Mouse (Mus musculus) neural tube, embryonic 11.5 days (tissue): ENCODE measurements at regions not wholly inside any gene's neighbourhood (a gene's known extent, or its start where the extent isn't known, plus 50 kb on each side); places are given as distances from the start of the nearest gene placed in this dataset.
A peak's percentile ranks its signal among the peaks of the same experiment; 100 is the strongest.

ENCODE experiments used
- ATAC-seq: fragments of 200-750 bp; cut with Nextera tagmentation; 2 replicates; pipeline ENCODE4 v1.8.0; 2017; ENCODE audit warnings: moderate number of reproducible peaks, mild to moderate bottlenecking, moderate TSS enrichment, moderate library complexity; ENCODE audit not compliant: insufficient read depth, low FRiP score, low TSS enrichment
- DNase-seq: peaks from one replicate; pipeline ENCODE4 v3.0.0-alpha.2; 2015; ENCODE audit warnings: low spot score
- H3K27ac ChIP-seq: fragments of 300-500 bp; sonication (generic); 2 replicates; pipeline ENCODE4 v1.5.1; 2014; ENCODE audit warnings: low read depth, mild to moderate bottlenecking, low read length
- H3K27me3 ChIP-seq: fragments of 300-500 bp; sonication (generic); 2 replicates; pipeline ENCODE4 v1.6.1; 2014; ENCODE audit warnings: mild to moderate bottlenecking, low read length, mixed read lengths; ENCODE audit not compliant: control insufficient read depth, insufficient read depth
- H3K36me3 ChIP-seq: fragments of 300-500 bp; sonication (generic); 2 replicates; pipeline ENCODE4 v1.6.1; 2014; ENCODE audit warnings: mild to moderate bottlenecking, low read length, moderate library complexity, mixed read lengths; ENCODE audit not compliant: control insufficient read depth, insufficient read depth
- H3K4me1 ChIP-seq: fragments of 300-500 bp; sonication (generic); 2 replicates; pipeline ENCODE4 v1.6.1; 2014; ENCODE audit warnings: low read length, mixed read lengths; ENCODE audit not compliant: control insufficient read depth, insufficient read depth
- H3K4me2 ChIP-seq: fragments of 300-500 bp; sonication (generic); 2 replicates; pipeline ENCODE4 v1.6.1; 2014; ENCODE audit warnings: low read depth, mild to moderate bottlenecking, moderate library complexity
- H3K4me3 ChIP-seq: fragments of 300-500 bp; sonication (generic); 2 replicates; pipeline ENCODE4 v1.5.1; 2014; ENCODE audit warnings: low read depth, low read length
- H3K9ac ChIP-seq: fragments of 300-500 bp; sonication (generic); 2 replicates; pipeline ENCODE4 v1.6.1; 2014; ENCODE audit warnings: mild to moderate bottlenecking, low read length
- H3K9me3 ChIP-seq: fragments of 300-500 bp; sonication (generic); 2 replicates; pipeline ENCODE4 v1.6.1; 2016; ENCODE audit warnings: low read length; ENCODE audit not compliant: control insufficient read depth
- WGBS: fragments of 180-500 bp; shearing (Covaris S2); extraction: QIAGEN DNeasy Blood & Tissue Kit; methylation state at CpG from one replicate; pipeline ENCODE4 v1.1.7; 2014; 5-methylcytosine and 5-hydroxymethylcytosine counted together

- Histone ChIP-seq H3K27me3 (no peaks in the 10 kb centered on the region), H3K9ac (no peak overlapping the region), H3K4me1 (no peaks in the 10 kb centered on the region), H3K9me3 (no peaks in the 10 kb centered on the region), H3K4me2 (no peak overlapping the region), H3K4me3 (no peak overlapping the region), H3K27ac (no peak overlapping the region), H3K36me3 (no peaks in the 10 kb centered on the region)
- 89% methylated on average over 2 of the region's 2 CpGs for WGBS
- no peak for ATAC-seq
- DNase-seq: no peak
These were observed 599.2 kb downstream of the Pard3 start for GRCm38 (mm10) chr8:127662776-127663499.

- H3K4me2 ChIP-seq: no peak overlapping the region
- no peaks in the 10 kb centered on the region for H3K4me1 ChIP-seq
- WGBS: 55% methylated on average over 2 of the region's 2 CpGs
- no peaks in the 10 kb centered on the region for H3K36me3 ChIP-seq
- ATAC-seq: no peak
- H3K4me3 ChIP-seq: no peak overlapping the region
- no peak for DNase-seq
- no peaks in the 10 kb centered on the region for H3K9me3 ChIP-seq
- no peaks in the 10 kb centered on the region for H3K27me3 ChIP-seq
- H3K9ac ChIP-seq: no peak overlapping the region
- H3K27ac ChIP-seq: no peak overlapping the region
These were observed 602.9 kb downstream of the Pard3 start for GRCm38 (mm10) chr8:127666606-127667005.

GRCm38 (mm10) chr8:127668991-127669390 lies 605.3 kb downstream of the Pard3 start:
- ATAC-seq (no peak), DNase-seq (no peak)
- H3K27me3 ChIP-seq: no peaks in the 10 kb centered on the region
- no peak overlapping the region for H3K4me3 ChIP-seq
- no peak overlapping the region for H3K4me2 ChIP-seq
- no peak overlapping the region for H3K9ac ChIP-seq
- WGBS: 63% methylated on average over 2 of the region's 2 CpGs
- H3K9me3 ChIP-seq: no peaks in the 10 kb centered on the region
- H3K4me1 ChIP-seq: no peaks in the 10 kb centered on the region
- no peak overlapping the region for H3K27ac ChIP-seq
- H3K36me3 ChIP-seq: no peaks in the 10 kb centered on the region

DNA sequence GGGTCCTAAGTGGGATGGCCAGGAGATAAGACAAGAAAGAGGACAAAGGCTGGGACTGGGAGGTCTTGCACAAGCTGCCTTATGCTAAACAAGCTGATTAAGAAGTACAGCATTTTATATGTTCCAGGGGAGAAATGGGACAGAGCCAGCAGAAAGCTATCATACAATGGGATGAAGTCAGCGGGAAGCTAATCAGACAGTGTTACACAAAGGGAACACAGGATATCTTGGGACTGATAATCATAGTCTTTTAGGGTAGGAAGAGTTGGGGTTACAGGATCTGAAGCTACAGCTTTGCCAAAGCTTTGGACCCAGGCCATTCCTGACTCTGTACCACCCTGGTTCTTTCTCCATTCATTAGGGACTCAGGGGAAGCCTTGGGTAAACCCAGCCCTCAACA lies 610.4 kb downstream of the Pard3 start:
- Histone ChIP-seq H3K27me3 (no peaks in the 10 kb centered on the region), H3K9me3 (no peaks in the 10 kb centered on the region), H3K27ac (no peak overlapping the region), H3K4me1 (no peaks in the 10 kb centered on the region), H3K4me3 (no peak overlapping the region), H3K4me2 (no peak overlapping the region), H3K9ac (no peak overlapping the region), H3K36me3 (no peaks in the 10 kb centered on the region)
- ATAC-seq (no peak), DNase-seq (no peak)
- WGBS: 93% methylated on average over 1 of the region's 1 CpGs

DNA sequence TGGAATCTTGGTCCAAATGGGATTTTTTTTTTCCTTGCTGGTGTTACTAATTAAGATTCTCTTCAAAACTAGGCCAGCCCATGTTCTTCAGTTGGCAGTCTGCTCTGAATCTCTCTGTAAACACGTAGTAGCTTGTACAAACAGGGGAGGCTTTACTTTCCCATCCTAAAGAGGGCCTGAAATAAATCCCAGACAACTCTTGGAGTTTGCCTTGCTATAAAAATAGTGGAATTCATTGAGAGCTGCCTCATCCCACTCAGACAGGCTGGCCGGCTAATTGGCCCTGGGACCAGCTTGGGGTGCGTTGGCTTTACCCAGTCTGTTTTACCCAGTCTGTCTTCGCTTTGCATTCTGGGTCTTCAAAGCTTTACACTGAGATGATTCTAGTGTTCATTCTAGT lies 611.7 kb downstream of the Pard3 start:
- no peaks in the 10 kb centered on the region for H3K4me1 ChIP-seq
- H3K4me3 ChIP-seq: no peak overlapping the region
- ATAC-seq (no peak), DNase-seq (no peak)
- H3K9ac ChIP-seq: no peak overlapping the region
- H3K27me3 ChIP-seq: no peaks in the 10 kb centered on the region
- H3K36me3 ChIP-seq: no peaks in the 10 kb centered on the region
- H3K4me2 ChIP-seq: no peak overlapping the region
- H3K9me3 ChIP-seq: no peaks in the 10 kb centered on the region
- WGBS: 85% methylated on average over 4 of the region's 4 CpGs
- H3K27ac ChIP-seq: no peak overlapping the region

- Histone ChIP-seq H3K9me3 (no peaks in the 10 kb centered on the region), H3K4me2 (no peak overlapping the region), H3K36me3 (no peaks in the 10 kb centered on the region), H3K9ac (no peak overlapping the region), H3K27ac (no peak overlapping the region), H3K4me1 (no peaks in the 10 kb centered on the region), H3K27me3 (no peaks in the 10 kb centered on the region), H3K4me3 (no peak overlapping the region)
- 71% methylated on average over 3 of the region's 3 CpGs for WGBS
- DNase-seq: no peak
- no peak for ATAC-seq
These were observed 616.5 kb downstream of the Pard3 start for GRCm38 (mm10) chr8:127680205-127680604.

DNA sequence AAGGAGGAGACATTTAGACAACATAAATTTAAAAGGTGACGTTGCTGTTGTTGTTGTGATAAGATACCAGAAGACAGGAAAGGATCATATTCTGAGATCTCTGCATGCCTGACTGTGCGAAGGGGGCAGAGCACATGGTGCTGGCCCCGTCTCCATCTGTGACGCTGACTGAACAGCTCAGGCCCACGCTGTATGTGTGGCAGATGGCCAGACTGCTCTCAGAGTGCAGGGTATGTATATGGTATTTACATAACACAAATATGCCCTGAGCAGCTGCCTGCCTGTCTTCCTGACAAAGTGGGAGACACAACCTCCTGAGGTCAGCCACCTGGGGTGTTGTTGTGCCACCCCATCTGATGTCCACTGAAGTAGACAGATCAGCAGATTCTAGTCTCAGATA lies 620.5 kb downstream of the Pard3 start:
- ATAC-seq: peak; percentile 38; the same call in 1 of the 2 replicates
- Histone ChIP-seq H3K9ac (no peak overlapping the region), H3K36me3 (no peaks in the 10 kb centered on the region), H3K4me2 (no peak overlapping the region), H3K4me1 (no peaks in the 10 kb centered on the region), H3K9me3 (no peaks in the 10 kb centered on the region), H3K4me3 (no peak overlapping the region), H3K27me3 (no peaks in the 10 kb centered on the region), H3K27ac (no peak overlapping the region)
- 52% methylated on average over 5 of the region's 5 CpGs for WGBS
- peak; percentile 19 for DNase-seq

DNA sequence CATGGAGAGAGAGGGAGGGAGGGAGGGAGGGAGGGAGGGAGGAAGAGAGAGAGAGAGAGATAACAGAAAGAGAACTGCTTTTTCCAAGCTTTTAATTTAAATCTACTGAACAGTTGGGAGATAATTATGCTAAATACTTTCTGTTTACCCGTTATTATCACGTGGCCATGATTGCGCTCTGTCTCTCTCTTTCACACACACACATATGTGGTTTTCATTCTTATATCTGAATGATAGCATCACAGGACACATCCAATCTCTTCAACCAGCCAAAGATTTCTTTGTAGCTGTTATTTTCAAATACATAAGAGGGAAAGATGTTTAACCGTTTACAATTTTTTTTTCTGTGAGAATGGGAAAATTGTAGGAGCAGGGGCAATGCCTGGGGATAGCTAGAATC lies 627.1 kb downstream of the Pard3 start:
- H3K4me2 ChIP-seq: no peak overlapping the region
- WGBS: 89% methylated on average over 4 of the region's 4 CpGs
- no peak for DNase-seq
- H3K4me1 ChIP-seq: no peaks in the 10 kb centered on the region
- no peak overlapping the region for H3K4me3 ChIP-seq
- ATAC-seq: no peak
- H3K9ac ChIP-seq: no peak overlapping the region
- no peaks in the 10 kb centered on the region for H3K36me3 ChIP-seq
- no peak overlapping the region for H3K27ac ChIP-seq
- no peaks in the 10 kb centered on the region for H3K9me3 ChIP-seq
- no peaks in the 10 kb centered on the region for H3K27me3 ChIP-seq

GRCm38 (mm10) chr8:127698404-127698803 lies 634.7 kb downstream of the Pard3 start:
- Histone ChIP-seq H3K4me3 (no peak overlapping the region), H3K4me1 (no peaks in the 10 kb centered on the region), H3K27ac (no peak overlapping the region), H3K9me3 (no peaks in the 10 kb centered on the region), H3K27me3 (no peaks in the 10 kb centered on the region), H3K4me2 (no peak overlapping the region), H3K9ac (no peak overlapping the region), H3K36me3 (no peaks in the 10 kb centered on the region)
- 88% methylated on average over 4 of the region's 4 CpGs for WGBS
- ATAC-seq (no peak), DNase-seq (no peak)
